Comparison of ENCODE assay signal across 25 mouse cellular contexts in genomic region chr9:26611711-26612437, GRCm38 (mm10).
DNase-seq lines count a peak whose midpoint lies in the region; ATAC-seq and TF ChIP-seq lines count a peak whose summit lies in the region.
"Had no signal": no experiment of that assay in that cellular context is flagged by ENCODE, and none has a peak within 500 bp of the region (broad histone marks: within the 10 kb centered on the region; RNA-seq: fewer than 3 reads in every experiment).

No protein-coding gene starts in this region.

- no peaks in the 10 kb centered on the region for H3K27me3 ChIP-seq in midbrain, embryonic 16.5 days (ENCODE audit: control insufficient read depth, insufficient read depth, low read depth, low read length)
- no peaks in the 10 kb centered on the region for H3K27me3 ChIP-seq in midbrain, embryonic 10.5 days (ENCODE audit: low read depth, poor library complexity, severe bottlenecking)
- H3K27me3 ChIP-seq: embryonic facial prominence, embryonic 12.5 days; forebrain, embryonic 13.5 days; heart, embryonic 12.5 days; limb, embryonic 15.5 days had no signal

- no peak for TF ChIP-seq CTCF in layer of hippocampus, adult 2 months (conservative IDR thresholded peaks at IDR 0.05)

- H3K4me2 ChIP-seq in midbrain, embryonic 16.5 days (ENCODE audit: low read length), result no peak overlapping the region
- H3K4me2 ChIP-seq: embryonic facial prominence, embryonic 12.5 days; forebrain, embryonic 13.5 days; heart, embryonic 12.5 days; limb, embryonic 15.5 days; lung, embryonic 14.5 days had no signal

- H3K36me3 ChIP-seq in midbrain, embryonic 16.5 days (ENCODE audit: control insufficient read depth, insufficient read depth, low read length), result no peaks in the 10 kb centered on the region
- no peaks in the 10 kb centered on the region for H3K36me3 ChIP-seq in midbrain, embryonic 10.5 days
- H3K36me3 ChIP-seq: embryonic facial prominence, embryonic 12.5 days; heart, embryonic 12.5 days; hindbrain, embryonic 10.5 days; limb, embryonic 15.5 days had no signal

- no peak overlapping the region for H3K4me3 ChIP-seq in layer of hippocampus, adult 2 months
- H3K4me3 ChIP-seq in midbrain, embryonic 16.5 days (ENCODE audit: low read depth, low read length), result no peak overlapping the region
- no peak overlapping the region for H3K4me3 ChIP-seq in midbrain, embryonic 10.5 days
- H3K4me3 ChIP-seq: embryonic facial prominence, embryonic 12.5 days; forebrain, embryonic 13.5 days; heart, embryonic 12.5 days; hindbrain, embryonic 10.5 days; limb, embryonic 15.5 days had no signal

- ATAC-seq in midbrain, embryonic 16.5 days, result peak; percentile 81
- ATAC-seq: forebrain, embryonic 13.5 days; inflammation-experienced regulatory T-cells, adult 6 months had no signal

- H3K27ac ChIP-seq in layer of hippocampus, adult 2 months, result peak overlapping the region; percentile 73
- H3K27ac ChIP-seq in midbrain, embryonic 16.5 days (ENCODE audit: low read length), result peak overlapping the region; percentile 12; the same call in 1 of the 2 replicates
- H3K27ac ChIP-seq in midbrain, embryonic 10.5 days (replicated peaks), result no peak overlapping the region
- H3K27ac ChIP-seq: embryonic facial prominence, embryonic 12.5 days; forebrain, embryonic 13.5 days; hindbrain, embryonic 10.5 days; kidney, postnatal 0 days; limb, embryonic 15.5 days; liver, embryonic 14.5 days had no signal

- peak; percentile 26 for DNase-seq in adrenal gland, postnatal 14 days
- DNase-seq in adrenal gland, adult 18-20 months (ENCODE audit: low spot score in 2 of 2), result no peak
- DNase-seq in layer of hippocampus, adult 2 months (ENCODE audit: low spot score in 2 of 2), result peak in 1 of 2 experiments; percentile 17
- no peak for DNase-seq in layer of hippocampus, postnatal 25 days (ENCODE audit: extremely low spot score in 1 of 2, low spot score in 1 of 2)
- no peak for DNase-seq in midbrain, embryonic 10.5 days (ENCODE audit: low spot score)
- DNase-seq in gastrocnemius, adult 8-10 months (ENCODE audit: low spot score in 2 of 2), result no peak
- DNase-seq: cerebellum, adult 18-20 months; cerebellum, postnatal 14 days; gastrocnemius, postnatal 25 days; heart, adult 18-20 months; heart, postnatal 10 days; kidney, adult 18-20 months; left cerebral cortex, postnatal 4 days; lung, embryonic 14.5 days; right cerebral cortex, postnatal 14 days; spleen, adult 18-20 months had no signal

- no peak overlapping the region for H3K9ac ChIP-seq in midbrain, embryonic 16.5 days (ENCODE audit: low read depth, low read length)
- H3K9ac ChIP-seq: embryonic facial prominence, embryonic 12.5 days; forebrain, embryonic 13.5 days; heart, embryonic 12.5 days; limb, embryonic 15.5 days; liver, embryonic 14.5 days; lung, embryonic 14.5 days had no signal

- WGBS in midbrain, embryonic 16.5 days, result 47% methylated on average over 6 of the region's 6 CpGs
- WGBS in midbrain, embryonic 10.5 days, result 74% methylated on average over 6 of the region's 6 CpGs

- H3K9me3 ChIP-seq in midbrain, embryonic 16.5 days (replicated peaks; ENCODE audit: control insufficient read depth, low read length, poor library complexity, severe bottlenecking), result no peaks in the 10 kb centered on the region
- H3K9me3 ChIP-seq in midbrain, embryonic 10.5 days (replicated peaks), result peaks cover 9% of the 10 kb centered on the region; the same call in 1 of the 2 replicates
- H3K9me3 ChIP-seq: embryonic facial prominence, embryonic 12.5 days; forebrain, embryonic 13.5 days; limb, embryonic 15.5 days had no signal

- peaks cover 6% of the 10 kb centered on the region; the same call in 1 of the 2 replicates for H3K4me1 ChIP-seq in midbrain, embryonic 16.5 days (ENCODE audit: control insufficient read depth, insufficient read depth, low read length)
- 0 out of 2 replicates have a peak, but pooled peaks cover 4% of the 10 kb centered on the region for H3K4me1 ChIP-seq in midbrain, embryonic 10.5 days
- H3K4me1 ChIP-seq: embryonic facial prominence, embryonic 12.5 days; forebrain, embryonic 13.5 days; heart, embryonic 12.5 days; limb, embryonic 15.5 days had no signal
